Mouse (Mus musculus) induced T-regulatory cell, adult 2 months (primary cell): ENCODE measurements around the gene Fuca2.

ENCODE experiments used
- DNase-seq: peaks from one replicate; pipeline ENCODE4 v3.0.0-alpha.2; 2012; ENCODE audit warnings: low read depth

The Fuca2 gene

DNA sequence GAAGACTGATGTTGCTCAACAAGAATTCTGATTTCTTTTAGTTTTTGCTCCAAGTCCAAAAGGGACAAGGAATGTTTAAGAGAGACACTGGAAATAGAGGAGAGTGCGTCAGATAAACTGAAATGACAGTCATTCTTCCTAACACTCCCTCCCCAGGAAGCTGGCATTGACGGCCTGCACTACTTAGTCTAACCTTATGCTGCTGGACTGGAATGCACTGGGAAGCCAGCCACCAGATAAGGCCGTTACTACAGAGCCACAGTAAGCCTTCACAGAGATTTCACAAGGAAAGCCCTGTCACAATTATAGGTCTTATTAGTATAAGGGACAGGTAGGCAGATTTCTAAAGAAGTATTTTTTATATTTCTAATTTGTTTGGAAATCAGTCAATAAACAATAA, 35.4 kb downstream of the Fuca2 start:
- no peak for DNase-seq

DNA sequence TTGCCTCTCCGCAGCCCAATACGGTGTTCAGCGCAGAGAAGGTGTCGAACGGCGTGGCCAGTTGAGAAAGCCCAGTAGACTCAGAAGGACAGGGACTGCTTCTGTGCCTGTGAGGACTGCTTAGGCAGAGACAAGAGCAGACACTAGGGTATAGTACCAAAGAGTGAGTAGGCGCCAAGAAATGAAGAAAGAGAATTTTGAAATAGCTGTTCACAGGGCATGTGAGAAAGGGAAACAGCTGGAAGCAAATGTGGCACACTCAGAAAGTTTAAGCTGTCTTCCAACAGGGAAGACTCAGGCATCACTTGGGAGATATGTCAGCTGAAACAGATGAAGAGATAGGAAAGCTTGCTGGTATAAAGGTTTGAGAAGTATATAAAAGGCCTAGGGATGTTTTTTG, 37.4 kb downstream of the Fuca2 start:
- DNase-seq: no peak

DNA sequence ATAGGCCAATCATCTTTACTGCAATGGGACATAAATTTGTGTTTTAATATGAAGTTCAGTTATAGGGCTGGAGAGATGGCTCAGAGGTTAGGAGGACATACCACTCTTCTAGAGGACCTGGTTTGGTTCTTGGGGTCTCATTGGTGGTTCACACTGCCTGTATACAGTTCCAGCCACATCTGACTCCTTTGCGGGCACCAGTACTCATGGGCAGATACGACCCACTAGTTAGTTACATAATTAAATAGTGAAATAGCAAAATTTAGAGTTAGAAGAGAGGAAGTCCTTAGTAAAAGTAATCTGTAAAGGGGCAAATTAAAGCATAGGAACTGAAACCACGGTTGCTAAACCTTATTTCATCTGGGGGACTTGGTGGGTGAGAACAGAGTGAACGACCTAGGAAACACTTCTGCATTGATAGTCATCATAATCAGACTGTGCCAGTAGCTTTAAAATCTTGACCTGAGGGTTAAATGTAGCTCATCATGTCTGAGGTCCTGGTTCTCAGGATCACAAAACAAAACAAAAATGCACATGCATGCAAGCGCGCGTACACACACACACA, 40.5 kb downstream of the Fuca2 start:
- no peak for DNase-seq

DNA sequence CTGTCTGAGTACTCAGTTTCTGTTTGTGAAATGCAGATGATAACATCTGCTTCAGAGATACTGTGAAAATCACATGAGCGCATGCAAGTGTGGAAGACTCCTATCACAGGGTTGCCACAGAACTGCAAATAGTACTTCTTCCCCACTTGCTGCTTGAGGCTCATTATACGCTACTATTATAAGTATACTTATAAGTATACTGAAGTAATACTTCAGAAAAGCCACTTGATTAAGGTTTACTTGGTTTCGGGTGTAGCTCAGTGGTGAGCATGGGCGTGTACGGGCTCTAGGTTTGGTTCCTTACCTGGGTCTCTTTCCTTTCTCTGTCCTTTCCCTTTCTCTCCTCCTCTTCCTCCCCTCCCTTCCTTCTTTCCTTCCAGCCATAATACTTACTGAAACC, 42.4 kb downstream of the Fuca2 start:
- DNase-seq: no peak

DNA sequence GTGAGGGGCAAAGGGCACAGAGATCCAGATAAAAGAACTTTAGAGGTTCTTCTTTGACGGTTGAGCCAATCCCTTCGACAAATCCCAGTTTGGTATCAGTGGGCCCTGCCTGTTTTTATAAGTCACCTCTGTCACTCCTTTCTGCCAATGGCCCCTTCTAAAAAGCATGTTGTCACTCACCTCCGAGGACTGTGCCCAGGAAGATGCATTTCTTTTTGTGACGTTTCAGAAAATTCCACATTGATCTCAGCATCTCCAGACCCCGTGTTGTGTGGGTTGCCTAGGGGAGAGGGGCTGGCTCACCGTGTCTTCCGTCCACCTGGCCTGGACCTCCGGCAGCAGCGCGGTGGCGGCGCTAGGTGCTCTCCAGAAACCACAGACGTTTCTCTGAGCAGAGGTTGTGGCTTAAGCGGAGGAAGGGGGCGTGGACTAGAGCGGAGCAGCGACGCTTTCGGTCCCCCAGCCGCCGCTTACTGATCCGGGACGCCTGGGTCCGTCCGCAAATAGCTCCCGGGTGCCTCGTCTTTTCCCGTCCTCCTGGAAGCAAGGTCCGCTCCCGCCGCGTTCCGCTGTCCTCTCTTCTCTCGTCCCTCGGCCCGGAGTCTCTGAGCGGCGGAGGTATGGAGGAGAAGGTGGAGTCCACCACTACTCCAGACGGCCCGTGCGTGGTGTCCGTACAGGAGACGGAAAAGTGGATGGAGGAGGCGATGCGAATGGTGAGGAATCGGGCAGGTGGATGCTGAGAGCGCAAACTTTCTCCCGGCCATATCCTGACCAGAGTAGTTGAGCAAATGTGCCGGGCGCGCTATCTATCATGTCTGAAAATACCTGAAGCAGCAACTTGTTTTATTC, 53.5 kb downstream of the Fuca2 start, which contains the start of the genes Adat2 and Pex3:
Gene Adat2 (plus strand): TSS at position 249 of the 852 bp plus-strand sequence.
Gene Pex3 (minus strand): TSS at position 497 of the 852 bp plus-strand sequence.
- peak; percentile 95 for DNase-seq

DNA sequence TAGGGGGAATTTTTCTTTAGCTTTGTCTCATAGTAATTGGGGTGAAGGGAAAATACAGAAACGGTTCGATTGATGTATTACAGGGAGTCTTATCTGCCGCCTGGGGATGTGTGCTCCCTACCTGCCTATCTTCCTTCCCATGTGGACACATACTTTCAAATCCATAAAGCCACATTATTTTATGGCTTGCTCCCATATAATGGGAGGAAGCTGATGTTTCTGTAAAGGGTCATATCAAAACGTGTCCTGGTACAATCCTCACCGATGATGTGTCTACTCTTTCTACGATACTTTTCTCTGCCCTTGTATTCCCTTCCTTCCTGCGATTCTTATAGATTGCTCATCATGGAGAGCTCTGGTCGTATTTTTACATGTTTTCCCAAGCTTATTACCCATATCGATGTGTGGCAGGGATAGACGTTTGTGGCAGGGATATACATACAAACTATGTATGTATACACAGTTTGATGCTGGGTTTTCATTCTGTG, 54.2 kb downstream of the Fuca2 start:
- DNase-seq: no peak

DNA sequence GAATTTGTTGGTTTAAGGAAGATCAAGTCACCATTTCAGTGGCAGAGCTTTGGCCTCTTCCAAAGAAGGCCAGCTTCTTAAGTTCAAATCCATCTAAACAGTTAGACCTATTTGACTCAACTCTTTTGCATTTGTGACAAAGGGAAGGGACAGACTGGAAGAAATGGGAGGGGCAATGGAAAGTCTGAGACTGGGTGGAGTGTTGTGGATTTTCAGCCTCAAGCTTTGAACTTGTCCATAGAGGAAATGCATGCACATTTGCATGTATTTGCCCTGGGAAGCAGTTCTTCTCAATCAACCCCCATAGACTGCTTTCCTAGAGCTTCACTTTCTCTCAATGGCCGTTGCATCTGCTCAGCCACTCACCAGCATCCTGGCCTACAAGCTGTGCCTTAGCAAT, 55.0 kb downstream of the Fuca2 start:
- peak; percentile 9 for DNase-seq

DNA sequence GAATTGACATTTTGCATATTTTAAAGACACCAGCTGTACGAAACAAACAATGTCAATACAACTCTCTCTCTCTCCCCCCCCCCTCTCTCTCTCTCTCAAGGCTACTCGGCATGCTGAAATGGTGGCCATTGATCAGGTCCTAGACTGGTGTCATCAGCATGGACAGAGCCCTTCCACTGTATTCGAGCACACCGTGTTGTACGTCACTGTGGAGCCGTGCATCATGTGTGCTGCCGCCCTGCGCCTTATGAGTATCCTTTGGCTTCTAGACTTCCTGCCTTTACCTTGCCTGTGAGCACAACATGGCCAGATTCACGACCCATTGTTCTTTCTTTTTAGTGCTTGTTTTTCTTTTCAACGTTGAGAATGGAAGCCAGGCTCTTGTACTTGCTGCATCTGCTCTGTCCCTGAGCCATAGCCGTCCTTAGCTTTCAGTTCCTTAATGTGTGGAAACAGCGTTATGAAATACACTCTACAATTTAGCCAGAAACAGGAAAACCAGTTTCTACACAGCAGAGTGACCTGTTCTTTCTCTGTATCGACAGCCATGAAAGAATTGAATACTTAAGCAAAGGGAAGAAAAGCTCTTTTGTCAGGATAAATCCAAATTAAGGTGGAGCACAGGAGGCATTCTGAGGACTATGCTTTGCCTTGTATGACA, 60.8 kb downstream of the Fuca2 start:
- DNase-seq: no peak

DNA sequence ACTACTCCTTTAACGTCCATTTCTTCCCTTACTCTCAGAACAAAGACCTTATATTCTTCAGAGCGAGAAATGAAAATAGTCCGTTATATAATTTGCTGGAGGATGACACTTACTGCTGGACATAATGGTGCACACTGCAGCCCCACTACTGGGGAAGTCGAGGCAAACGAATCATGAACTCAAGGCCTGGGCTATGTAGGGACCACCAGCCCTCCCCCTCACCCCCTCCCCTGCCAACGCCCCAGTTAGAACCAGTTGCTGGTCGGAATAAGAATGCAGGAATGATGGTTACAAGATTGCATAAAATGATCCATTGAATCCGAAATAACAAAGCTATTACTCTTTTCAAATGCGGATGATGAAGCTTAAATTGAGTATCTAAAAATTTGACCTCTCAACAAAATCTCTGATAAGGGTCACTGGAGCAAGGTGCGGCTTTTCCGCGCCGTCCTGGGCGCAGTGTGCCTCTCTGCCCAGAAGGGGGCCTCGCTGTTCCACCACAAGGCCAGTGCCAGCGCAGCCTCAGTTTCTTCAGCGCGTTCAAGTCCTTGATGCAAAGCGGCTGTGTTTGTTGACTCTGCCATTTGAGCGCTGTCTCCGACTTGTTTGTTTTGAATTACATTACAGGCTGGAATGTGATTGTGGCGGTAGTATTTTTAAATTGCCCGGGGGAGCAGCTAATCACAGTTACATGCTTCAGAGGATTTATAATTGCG, 65.2 kb downstream of the Fuca2 start:
- DNase-seq: peak; percentile 60

DNA sequence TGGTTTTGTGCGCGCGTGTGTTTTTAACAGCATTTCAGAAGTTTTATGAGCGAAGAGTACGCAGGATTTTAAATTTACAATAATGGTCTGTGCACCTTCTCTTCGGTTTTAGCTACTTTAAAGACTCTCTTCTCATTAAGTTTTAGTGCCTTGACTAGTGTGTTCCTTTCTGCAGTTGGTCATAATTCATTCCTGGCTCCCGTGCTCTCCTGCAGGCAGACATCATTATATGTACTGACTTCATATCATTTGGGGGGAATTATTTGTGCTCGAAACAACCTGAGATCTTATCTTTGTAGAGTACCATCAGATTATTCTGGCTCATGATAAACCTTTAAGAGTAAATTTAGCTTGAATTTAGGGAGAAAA, 65.7 kb downstream of the Fuca2 start:
- no peak for DNase-seq

DNA sequence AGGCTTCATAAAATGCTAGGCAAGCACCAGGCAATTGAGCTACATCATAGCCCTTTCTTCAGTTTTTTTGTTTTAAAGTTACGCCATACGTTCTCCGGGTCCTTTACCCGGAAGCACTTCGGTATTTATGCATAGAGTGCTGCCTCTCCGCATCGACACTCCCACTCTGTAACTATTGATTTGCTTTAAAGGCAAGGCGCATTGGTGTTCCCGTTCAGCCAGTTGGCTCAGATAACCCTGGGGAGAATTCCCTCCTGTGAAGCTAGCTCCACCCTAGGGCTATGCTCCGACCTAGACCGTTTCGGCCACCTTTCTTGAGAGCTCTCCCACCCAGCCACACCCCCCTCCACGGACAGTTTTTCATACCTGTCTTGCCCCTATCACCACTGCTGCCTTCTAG, 67.1 kb downstream of the Fuca2 start:
- no peak for DNase-seq
